Mouse (Mus musculus) liver, embryonic 14.5 days (tissue): Measurements from ENCODE around the gene Cdc123.

Source experiments
- CTCF ChIP-seq: IDR thresholded peaks from 2 replicates; pipeline ENCODE4 v1.5.1; 2016; ENCODE audit warnings: antibody characterized with exemption, low read depth, control low read depth
- EP300 ChIP-seq: IDR thresholded peaks from 2 replicates; pipeline ENCODE4 v1.6.1; 2016; ENCODE audit warnings: antibody characterized with exemption, low read depth

- TF ChIP-seq CTCF: no peak
- TF ChIP-seq EP300: no peak
Observed at GRCm38 (mm10) chr2:5851866-5852265, 6.9 kb upstream of the Cdc123 start.
